Mouse (Mus musculus) B cell, adult 62 days (primary cell): ENCODE measurements around the gene Olfr583. TPM values are rescaled to one million over a fixed set of nuclear protein-coding genes. Genes with fewer than 3 reads are reported as not detected.

Source experiments
- total RNA-seq: library from RNA; stranded (reverse); gene quantifications from 4 replicates; pipeline ENCODE4 v1.2.4, GENCODE M21; 2023

Olfr583 gene
- not detected in 4 replicates for total RNA-seq

DNA sequence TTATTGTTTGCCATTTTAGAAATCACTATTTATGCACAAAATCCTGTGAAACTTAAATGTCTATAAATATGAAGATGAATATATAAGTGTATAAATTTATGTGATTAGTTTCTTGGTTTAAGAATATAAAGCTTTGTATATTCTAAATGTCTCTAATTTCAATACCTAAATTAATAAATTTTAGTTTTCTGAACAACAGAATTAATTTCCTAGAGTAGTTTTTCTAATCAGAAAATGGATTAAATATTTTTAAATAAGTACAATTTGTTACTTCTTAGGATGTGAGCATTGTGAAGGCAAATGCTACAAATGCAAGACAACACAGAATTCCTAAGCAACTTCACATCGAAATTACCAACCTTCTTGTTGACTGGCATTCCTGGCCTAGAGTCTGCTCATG is at the start of gene Olfr583:
Gene Olfr583 (plus strand): TSS at position 301 of the 400 bp plus-strand sequence.

DNA sequence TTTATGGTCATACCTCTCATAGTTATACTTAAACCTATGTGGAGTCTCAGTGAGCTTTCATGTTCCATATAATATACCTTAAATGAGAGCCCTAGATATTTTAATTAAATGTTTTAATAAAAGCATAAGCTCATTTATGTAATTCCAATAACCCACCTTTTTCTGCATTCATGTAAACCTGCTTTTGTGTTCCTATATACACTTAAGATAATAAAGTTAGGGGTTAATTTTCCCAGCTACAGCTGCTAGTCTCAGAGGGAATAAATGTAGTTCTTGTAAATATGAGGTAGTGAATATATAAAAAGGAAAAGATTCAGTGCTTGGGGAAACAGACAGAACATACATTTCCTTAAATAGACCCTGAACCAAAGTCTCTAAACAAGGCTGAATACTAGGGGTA is 13.4 kb upstream of the Olfr583 start, which contains the start of gene Olfr582:
Gene Olfr582 (plus strand): TSS at position 301 of the 400 bp plus-strand sequence.

DNA sequence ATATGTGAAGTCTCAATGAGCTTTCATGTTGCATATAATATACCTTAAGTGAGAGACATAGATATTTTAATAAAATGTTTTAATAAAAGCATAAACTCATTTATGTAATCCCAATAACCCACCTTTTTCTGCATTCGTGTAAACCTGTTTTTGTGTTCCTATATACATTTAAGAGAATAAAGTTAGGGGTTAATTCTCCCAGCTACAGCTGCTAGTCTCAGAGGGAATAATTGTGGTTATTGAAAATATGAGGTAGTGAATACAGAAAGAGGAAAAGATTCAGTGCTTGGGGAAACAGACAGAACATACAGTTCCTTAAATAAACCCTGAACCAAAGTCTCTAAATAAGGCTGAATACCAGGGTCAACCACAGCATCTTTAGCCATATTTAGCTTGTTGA is 30.5 kb downstream of the Olfr583 start, which contains the start of gene Olfr584:
Gene Olfr584 (plus strand): TSS at position 301 of the 400 bp plus-strand sequence.

DNA sequence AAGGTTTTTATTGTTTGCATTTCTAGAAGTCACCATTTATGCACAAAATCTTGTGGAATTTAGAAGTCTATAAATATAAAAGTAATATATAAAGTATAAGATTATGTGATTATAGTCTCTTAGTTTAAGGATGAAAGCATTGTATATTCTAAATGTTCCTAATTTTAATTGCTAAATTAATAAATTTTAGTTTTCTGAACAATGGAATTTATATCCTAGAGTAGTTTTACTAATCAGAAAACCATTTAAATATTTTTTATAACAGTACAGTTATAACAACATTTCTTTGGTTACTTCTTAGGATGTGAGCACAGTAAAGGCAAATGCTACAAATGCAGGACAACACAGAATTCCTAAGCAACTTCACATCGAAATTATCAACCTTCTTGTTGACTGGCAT is 46.3 kb downstream of the Olfr583 start, which contains the start of gene Olfr585:
Gene Olfr585 (plus strand): TSS at position 301 of the 400 bp plus-strand sequence.

Other genes with a start within 250 kb of the Olfr583 start
- gene Olfr564, start 247.8 kb upstream of the Olfr583 start, total RNA-seq = not detected in 4 replicates
- not detected in 4 replicates for gene Olfr566, start 192.5 kb upstream of the Olfr583 start, total RNA-seq
- not detected in 4 replicates for gene Olfr568, start 174.2 kb upstream of the Olfr583 start, total RNA-seq
- not detected in 4 replicates for gene Olfr569, start 160.4 kb upstream of the Olfr583 start, total RNA-seq
- gene Olfr570, start 156.7 kb upstream of the Olfr583 start, total RNA-seq = not detected in 4 replicates
- not detected in 4 replicates for gene Olfr571, start 133.8 kb upstream of the Olfr583 start, total RNA-seq
- gene Olfr572, start 126.9 kb upstream of the Olfr583 start, total RNA-seq = not detected in 4 replicates
- gene Olfr573-ps1, start 108.7 kb upstream of the Olfr583 start, total RNA-seq = not detected in 4 replicates
- not detected in 4 replicates for gene Olfr574, start 102.8 kb upstream of the Olfr583 start, total RNA-seq
- not detected in 4 replicates for gene Olfr575, start 92.5 kb upstream of the Olfr583 start, total RNA-seq
- not detected in 4 replicates for gene Olfr576, start 88.6 kb upstream of the Olfr583 start, total RNA-seq
- gene Olfr577, start 75.4 kb upstream of the Olfr583 start, total RNA-seq = not detected in 4 replicates
- gene Olfr578, start 62.0 kb upstream of the Olfr583 start, total RNA-seq = not detected in 4 replicates
- gene Olfr582, start 13.3 kb upstream of the Olfr583 start, total RNA-seq = not detected in 4 replicates
- not detected in 4 replicates for gene Olfr584, start 30.6 kb downstream of the Olfr583 start, total RNA-seq
- gene Olfr585, start 46.4 kb downstream of the Olfr583 start, total RNA-seq = not detected in 4 replicates
- not detected in 4 replicates for gene Olfr586, start 74.3 kb downstream of the Olfr583 start, total RNA-seq
- gene Olfr588-ps1, start 89.6 kb downstream of the Olfr583 start, total RNA-seq = not detected in 4 replicates
- gene Olfr589, start 105.1 kb downstream of the Olfr583 start, total RNA-seq = not detected in 4 replicates
- gene Olfr591, start 127.0 kb downstream of the Olfr583 start, total RNA-seq = not detected in 4 replicates
- gene Olfr592, start 133.5 kb downstream of the Olfr583 start, total RNA-seq = not detected in 4 replicates
- not detected in 4 replicates for gene Olfr593, start 160.6 kb downstream of the Olfr583 start, total RNA-seq
- not detected in 4 replicates for gene Olfr594, start 165.7 kb downstream of the Olfr583 start, total RNA-seq
- not detected in 4 replicates for gene Usp17ld, start 201.2 kb downstream of the Olfr583 start, total RNA-seq